Mouse (Mus musculus) left cerebral cortex, adult 9 months (tissue): ENCODE results near the gene Lamb1.

ENCODE experiments used
- DNase-seq, 2 experiments: peaks; one replicate each; pipeline ENCODE4 v3.0.0; 2022; ENCODE audit warnings: low spot score in 2 of 2

The Lamb1 gene

DNA sequence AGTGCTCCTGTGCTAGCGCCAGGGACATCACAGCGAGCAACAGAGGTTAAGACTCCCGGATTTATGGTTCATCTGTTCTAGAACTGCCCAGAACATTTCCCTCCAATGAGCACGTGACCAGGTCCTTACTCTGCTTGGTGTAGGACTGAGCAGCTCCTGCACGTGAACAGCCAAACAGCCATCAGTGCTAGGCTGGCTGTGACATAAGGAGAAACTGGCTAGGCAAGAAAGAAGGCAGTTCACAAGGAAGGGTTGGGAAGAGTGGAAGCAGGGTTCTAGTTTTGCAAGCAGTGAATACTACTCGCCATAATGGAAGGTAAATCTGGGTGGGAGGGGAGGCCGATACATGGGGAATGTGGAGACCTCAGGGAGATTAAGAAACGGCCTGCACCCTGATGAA, 10.1 kb upstream of the Lamb1 start:
- DNase-seq = no peak

DNA sequence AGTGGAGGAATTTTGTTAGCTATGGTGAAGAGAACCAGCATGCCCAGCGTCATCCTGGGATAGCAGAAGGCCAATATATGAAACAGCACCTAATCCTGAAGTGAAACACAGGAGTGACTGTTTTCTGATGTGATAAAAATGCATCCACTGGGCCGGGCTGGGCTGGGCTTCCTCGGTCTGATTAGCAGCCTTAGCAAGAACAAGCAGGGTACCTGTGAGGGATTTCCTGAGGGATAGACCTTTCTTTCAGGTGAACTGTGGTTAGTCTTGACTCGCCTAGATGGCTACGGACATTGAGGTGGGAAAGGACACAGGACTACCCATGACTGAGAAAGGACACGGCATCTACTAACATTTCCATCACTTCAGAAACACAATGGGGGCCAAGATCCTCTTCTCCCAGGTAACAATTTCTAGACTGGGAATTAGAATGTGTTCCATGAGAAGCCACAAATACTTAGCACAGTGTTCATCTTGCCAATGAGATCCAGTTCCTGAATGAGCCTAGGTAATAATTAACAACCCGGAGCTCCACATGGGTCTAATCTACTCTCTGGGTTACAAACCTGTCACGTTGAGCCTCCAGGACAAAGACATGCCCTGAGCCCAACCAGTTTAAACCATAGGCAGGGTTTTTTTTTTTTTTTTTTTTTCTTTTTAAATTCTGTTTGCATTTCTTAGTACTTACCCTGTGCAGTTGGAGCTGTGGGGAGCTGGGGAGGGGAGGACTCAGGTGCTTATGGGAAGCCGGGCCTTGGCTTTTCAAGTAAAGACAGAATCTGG, 8.7 kb upstream of the Lamb1 start:
- DNase-seq = no peak

DNA sequence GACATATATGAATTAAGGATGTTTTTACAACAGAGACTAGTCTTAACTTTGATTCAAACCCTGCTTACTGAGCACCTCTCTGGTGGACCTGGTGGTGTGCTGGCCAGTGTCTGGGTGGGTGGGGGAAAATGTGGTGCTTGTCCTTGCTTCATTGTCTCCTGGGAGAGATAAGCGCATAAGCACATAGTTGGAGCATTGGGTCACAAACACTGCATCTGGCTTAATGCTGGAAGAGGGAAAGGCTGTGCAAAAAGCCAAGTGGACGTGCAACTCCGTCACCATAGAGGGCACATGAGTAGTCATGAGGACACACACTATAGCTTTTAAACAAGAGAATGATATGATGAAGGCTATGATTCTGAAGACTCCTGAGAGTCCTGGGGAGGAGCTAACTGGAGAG, 3.2 kb upstream of the Lamb1 start:
- no peak for DNase-seq

DNA sequence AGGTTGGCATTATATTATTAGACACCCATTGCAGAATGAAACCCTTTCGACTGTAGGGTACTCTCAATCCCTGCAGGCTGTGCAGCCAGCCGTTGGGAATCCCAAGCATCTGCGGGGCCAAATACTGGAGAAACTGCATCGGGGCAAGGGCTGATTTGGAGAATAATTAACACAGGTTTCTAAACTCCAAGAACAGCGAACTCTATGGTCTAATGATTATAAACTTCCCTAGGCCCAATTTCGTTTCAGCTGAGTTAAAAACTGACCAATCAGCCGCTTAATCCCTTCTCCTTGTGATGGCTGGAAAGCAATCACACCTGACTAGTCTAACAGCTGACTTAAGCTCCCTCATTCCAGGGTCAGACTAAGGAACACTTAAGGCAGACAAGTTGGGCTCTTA, 1.1 kb upstream of the Lamb1 start:
- DNase-seq = no peak

DNA sequence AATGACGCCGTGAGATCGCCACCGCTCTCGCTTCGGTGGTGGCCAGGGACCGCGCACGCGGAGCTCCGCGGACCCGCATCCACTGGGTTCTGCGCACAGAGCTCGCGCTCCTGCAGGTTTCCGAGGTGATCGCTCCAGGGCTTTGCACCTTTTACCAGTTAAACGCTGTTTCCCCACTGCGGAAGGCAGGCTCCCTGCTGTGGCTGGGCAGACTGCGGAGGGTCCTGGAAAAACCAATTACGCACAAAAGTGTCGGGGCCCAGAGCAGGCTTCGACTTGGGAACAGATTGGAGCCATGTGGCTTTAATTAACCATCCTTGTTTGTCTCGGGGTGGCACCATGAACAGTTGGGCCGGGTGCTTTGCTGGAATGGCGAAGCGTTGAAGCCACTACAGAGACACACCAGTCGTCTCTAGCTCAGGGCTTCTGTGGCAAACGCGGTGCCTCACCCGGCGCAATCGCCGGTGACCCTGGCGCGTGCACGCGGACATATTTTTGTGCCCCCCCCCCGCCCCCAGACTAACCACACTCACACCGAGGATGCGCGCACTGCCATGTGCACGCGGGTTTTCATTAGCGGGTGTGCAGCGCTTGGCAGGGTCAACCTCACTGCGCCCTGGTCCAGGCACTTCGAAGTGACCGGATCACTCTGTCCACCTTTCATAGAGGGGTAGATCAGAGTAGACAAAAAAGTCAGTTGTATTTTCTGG, 843 bp downstream of the Lamb1 start:
- DNase-seq = no peak

DNA sequence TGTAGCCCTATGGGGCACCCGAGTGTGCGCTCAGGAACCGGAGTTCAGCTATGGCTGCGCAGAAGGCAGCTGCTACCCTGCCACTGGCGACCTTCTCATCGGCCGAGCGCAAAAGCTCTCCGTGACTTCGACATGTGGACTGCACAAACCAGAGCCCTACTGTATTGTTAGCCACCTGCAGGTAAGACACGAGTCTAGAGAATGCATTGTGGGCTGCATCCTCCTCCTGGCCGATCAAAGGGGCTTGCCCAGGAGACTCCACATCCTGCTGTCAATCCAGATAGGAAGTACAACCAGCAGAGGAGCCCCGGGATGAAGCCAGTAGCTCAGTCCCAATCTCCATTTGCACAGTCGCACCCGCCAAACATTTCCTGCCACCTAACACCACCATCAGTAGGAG, 1.7 kb downstream of the Lamb1 start:
- no peak for DNase-seq

DNA sequence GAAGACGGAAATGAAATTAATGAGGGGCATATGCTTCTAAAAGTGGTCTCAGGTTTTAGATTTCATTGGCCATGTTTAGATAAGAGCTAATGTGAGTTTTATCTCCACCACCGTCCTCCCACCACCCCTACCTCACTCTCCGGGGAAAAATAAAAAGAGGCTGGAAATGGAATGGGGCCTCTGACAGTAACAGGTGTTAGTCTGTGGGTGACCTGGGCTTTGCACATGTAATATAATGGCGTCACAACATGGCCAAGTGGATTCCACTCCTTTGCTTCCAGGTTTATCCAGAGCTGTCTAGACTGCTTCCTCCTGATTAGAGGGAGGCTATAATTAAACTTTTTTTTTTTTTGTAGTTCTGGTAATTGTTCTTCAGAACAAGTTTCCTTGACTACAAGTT, 2.3 kb downstream of the Lamb1 start:
- DNase-seq = no peak

DNA sequence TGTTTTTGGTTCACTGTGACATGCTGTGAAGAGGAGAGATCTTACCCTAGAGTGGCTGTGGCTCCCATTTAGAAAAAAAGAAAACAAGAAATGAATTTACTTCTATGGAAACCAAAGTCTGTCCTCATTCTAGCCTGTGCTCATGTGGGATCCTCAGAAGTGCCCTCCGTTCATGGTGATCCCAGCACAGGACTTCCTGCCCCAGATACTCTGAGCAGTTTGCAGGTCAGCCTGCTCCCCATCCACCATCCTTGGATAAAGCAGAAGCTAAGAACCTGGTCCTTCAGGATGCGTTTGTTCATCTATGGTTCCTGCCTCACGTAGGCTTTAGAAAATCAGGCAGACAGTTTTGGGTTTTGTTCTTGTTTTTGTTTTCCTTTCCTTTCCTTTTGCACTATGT, 3.3 kb downstream of the Lamb1 start:
- no peak for DNase-seq

DNA sequence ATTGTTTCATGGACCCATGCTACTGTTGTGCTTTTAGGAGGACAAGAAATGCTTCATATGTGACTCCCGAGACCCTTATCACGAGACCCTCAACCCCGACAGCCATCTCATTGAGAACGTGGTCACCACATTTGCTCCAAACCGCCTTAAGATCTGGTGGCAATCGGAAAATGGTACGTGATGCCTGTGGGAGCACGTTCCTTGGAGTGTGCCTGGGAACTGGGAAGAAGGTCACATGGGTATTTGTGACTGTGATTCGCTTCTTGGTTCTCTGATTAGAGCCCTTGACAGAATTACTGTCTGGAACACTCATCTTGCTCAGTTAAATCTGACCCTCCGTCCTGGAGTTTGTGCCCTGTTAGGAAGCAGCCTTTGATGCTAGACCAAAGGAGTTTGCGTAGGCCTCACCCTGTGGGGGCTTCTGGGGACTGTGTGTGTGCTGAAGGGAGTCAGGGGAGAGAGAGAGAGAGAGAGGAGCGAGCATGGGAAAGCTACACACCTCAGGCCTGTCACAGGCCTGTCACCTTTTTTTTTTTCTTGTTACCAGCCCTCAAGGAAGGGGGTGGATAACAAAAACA, 4.1 kb downstream of the Lamb1 start:
- DNase-seq = no peak

DNA sequence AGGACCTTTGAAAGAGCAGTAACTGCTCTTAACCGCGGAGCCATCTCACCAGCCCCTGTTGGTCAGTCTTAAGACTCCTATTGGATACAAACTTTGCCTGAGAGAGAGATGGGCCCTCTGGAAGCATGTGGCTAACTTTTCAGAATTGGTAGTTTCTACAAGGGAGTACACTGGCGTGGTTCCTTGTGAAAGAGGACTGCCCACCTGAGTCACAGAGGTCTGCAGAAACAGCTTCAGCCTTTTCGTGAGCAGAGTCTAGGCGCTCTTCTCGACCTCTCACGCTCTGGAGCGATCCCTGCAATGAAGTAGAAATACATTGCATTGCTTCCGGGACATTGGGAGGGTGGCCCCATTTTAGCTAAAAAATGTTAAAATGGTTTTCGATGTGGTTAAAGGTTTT, 5.3 kb downstream of the Lamb1 start:
- DNase-seq = no peak

DNA sequence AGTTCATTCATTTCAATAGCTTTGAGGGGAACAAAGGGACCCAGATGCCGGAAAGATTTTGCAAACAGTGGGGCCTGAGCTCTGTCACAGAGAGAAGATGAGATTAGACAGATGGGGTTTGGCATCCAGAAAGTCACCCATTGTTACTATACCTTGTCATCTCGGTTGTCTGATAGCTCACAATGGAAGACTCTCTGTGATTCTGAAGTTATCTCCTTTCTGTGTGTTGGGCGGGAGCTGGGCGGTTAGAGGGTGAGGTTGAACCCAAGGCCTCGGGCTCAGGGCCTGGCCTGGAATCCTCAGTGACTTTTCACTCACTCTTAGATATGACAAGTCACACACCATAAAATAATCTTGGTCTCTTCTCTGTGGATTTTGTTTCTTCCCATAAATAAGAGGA, 5.7 kb downstream of the Lamb1 start:
- DNase-seq = no peak

DNA sequence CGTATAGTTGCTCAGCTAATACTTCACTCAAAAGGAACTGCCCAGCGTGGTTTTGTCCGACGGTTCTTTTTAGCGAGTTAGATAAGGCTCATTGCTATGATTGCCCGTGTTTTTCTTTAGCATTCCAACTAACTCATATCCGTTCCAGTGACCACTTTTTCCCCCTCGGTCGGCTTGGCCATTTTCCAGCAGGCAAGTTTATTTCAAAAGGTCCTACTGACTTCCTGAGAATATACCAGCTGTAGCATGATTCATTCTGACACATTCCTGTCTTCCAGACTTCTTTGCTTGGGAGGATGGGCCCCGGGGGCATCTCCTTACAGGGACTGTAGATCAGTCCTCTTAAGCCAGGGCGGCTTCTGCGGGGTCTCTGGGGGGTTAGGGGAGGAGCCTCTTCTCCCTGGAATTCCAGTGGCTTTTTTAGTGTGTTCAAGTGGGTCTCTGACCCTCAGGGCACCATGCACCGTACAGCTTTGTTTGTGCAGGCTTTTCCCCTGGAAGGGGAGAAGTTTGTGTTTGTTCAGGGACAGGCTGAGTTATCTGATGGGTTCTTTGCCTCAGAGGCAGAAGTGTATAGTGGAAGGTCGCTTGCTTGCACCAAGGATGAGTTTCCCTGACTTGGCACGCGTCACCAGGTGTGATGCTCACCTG, 6.5 kb downstream of the Lamb1 start:
- DNase-seq = no peak

DNA sequence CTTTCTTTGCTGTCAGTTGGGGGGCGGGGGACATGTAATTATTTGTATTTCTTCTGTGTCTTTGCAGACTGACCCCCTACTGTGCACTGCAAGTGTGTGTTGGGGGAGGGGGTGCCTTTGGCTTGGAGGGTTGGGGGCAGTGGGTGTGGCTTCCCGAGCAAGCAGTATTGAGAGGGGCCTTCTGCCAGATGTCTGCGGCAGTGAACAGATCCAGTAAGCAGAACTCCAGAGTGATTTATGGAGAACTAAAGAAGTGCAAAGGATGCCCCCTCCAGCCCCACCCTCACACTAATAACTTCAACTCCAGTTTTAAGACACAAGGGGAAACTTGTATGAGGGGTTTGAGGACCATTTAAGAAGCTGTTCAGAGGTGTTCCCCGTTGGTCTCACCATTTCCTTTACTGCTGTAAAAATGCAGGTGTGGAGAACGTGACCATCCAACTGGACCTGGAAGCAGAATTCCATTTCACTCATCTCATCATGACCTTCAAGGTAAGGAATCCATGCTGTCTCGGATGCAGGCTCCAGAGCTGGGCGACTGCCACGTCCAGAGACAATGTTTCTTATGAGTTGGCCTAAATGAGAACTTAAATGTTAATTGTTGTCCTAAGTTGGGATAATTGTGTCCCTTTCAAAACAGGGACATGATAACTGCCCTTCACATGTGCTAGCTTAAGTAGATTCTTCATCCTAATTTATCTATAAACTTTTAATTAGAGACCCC, 7.1 kb downstream of the Lamb1 start:
- no peak for DNase-seq

DNA sequence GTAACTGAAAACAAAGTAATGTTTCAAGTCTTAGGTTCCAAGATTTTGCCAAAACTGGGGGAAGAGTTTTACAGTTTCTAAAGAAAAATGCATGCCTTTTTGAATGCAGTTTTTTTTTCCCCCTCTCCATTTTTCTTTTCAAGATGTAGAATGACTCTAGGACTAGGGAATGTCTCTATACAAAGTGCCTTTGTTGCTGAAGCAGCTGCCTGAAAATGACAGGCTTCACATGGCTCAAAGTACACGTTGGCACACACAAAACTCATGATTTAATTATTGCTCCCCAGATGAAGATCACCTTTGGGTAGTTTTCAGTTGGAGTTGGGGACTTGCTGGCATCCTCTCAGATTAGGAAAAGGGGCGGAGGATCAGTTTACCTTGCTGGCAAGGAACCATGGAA, 7.8 kb downstream of the Lamb1 start:
- no peak for DNase-seq

DNA sequence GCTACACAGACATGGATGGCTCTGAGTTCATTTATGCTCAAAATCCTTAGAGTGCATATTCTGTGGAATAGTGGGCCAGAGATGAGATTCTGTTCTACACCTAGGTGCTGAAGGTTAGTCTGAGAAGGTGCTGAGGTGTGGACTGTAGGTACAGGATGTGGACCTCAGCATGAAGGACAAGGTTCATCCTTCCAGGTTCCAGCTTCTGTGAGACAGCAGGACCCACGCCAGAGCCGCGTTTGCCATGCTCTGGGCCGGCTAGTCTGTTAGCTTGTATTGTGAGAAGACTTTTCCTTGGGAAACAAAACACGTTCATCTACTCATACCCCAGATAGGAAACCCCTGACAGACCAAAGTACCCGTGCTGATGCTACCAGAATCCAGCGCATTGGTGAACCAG, 8.6 kb downstream of the Lamb1 start:
- DNase-seq = no peak

DNA sequence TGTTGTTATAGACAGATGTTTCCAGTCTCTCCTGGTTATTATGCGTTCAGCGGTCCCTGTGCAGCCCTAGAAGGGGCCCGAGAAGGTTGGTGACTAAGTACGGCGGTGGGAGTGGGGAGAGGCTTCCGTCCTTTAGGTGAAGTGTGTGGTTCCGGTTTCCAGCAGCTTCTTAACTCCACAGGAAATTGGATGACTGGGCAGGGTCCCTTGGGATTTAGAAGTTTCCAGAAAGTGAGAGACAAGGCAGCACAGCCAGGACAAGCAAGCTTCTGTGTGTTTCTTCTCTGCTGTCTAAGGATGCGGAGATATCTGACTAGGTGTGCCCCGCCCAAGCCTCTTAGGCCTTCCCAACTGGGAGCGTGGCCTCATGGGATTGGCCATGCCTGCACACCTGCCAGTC, 10.4 kb downstream of the Lamb1 start:
- no peak for DNase-seq

DNA sequence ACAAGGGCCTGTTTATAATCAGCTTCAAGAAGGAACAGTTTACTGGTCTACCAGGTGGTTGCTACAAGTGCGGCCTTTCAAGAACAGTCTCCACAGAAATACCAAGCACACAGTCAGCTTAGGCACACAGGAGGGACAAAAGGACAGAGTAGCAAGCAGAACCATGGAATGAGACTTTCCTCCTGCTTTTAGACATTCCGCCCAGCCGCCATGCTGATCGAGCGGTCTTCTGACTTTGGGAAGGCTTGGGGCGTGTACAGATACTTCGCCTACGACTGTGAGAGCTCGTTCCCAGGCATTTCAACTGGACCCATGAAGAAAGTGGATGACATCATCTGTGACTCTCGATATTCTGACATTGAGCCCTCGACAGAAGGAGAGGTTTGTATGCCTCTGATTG, 13.2 kb downstream of the Lamb1 start:
- no peak for DNase-seq

DNA sequence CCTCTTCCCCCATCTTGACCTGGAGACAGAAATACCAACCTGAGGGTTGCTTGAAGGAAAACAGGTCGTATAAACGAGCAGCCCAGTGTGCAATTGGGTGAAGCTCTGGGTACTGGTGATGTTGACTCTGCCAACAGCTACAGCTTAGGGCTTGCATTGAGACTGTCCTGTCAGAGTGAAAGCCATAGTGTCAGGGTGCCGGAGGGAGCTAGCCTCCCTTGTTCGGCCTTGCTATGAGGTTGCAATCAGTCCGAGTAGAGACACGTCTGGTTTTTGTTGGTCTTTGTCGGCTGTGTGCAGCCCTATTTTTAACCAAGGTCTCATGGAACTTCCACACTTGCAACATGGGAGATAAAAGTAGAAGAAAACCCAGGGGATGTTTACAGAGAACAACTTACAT, 15.3 kb downstream of the Lamb1 start:
- no peak for DNase-seq

DNA sequence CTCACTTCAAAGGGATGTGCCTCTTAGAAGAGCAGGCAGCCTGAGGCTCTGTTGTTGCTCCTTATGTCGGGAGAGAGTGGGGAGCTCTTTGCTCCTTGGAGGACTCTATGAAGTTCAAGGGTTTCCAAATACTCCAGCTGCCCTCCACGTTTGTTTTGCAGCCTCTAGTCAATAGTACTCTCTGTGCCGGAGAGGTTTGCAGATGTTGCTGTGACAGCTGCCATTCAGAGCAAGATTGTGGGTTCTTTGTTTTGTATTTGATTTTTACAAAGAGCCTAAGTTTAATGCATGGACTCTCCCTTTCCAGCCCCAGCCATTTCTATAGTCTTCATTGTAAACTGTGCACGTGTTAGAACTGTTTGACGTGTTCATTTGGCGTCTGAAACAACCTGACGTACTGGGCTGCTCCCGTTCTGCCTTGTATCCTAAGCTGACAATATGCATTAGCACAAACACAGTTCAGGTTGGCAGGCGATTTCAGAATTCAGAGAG, 16.1 kb downstream of the Lamb1 start:
- no peak for DNase-seq

DNA sequence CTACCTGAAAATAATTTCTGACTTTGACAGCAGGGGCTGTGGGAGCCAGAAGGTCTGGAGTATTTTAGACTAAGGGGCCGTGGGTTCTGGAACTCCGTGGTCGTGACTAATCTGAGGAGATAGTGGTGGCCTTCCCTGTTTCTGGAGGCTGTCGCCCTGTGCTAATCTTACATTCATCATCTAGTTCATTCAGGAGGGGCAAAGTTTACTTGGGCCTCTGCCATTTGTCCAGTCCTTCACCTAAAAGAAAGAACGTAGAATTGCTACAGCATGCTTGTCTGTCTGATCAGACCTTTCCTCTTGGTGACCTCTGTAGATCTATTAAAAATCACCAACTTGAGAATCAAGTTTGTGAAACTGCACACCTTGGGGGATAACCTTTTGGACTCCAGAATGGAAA, 17.2 kb downstream of the Lamb1 start:
- DNase-seq = no peak

DNA sequence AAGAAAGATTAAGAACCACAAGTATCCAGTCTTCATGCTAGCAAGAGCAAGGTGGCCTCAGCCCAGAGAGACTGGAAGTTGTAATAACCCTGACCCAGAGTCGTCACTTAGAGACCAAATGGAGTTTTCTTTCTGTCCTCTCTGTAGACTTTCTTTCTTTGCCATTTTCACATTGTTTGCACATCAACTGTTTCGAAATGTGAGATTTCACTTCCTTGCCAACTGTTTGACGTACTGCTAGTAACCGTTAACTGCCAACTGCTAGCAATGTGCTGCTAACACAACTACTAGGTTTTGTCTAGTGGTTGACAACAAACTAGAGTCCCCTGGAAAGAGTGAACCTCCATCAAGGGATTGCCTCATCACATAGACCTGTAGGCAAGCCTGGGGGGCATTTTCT, 18.1 kb downstream of the Lamb1 start:
- no peak for DNase-seq

DNA sequence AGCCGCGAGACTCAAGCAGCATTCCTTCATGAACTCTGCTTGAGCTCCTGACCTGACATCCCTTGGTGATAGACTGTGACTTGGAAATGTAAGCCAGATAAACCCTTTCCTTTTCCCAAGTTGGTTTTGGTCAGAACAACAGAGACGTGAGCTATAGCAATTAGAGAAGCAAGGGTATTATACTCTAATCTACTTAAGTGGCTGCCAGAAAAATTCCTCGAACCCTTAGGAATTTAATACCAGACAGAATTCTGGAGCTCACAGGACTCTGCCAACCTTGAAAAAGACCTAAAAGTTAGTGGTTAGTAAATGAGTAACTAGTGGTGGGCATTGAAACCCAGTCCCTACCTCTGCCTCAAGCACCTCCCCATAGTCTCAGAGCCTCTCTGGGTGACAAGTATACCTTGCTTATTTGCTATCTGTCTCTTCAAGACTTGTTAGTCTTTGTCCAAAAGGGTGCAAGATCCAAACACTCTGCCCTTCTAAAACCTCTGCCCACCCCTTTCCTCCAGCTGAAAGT, 18.6 kb downstream of the Lamb1 start:
- no peak for DNase-seq
